Mouse (Mus musculus) forebrain, embryonic 15.5 days (tissue): Measurements from ENCODE around the gene Mettl25. TPM values are rescaled to one million over a fixed set of nuclear protein-coding genes. Genes with fewer than 3 reads are reported as not detected.

Experiments
- ATAC-seq: fragments of 200-750 bp; cut with Nextera tagmentation; replicated peaks from 2 replicates; pipeline ENCODE4 v1.8.0; 2017; ENCODE audit warnings: mild to moderate bottlenecking, moderate TSS enrichment, moderate library complexity
- H3K27ac ChIP-seq: fragments of 300-500 bp; sonication (generic); replicated peaks from 2 replicates; pipeline ENCODE4 v1.5.1; 2015; ENCODE audit warnings: mild to moderate bottlenecking, inconsistent platforms
- H3K27me3 ChIP-seq: fragments of 300-500 bp; sonication (generic); 2 replicates; pipeline ENCODE4 v1.6.1; 2015; ENCODE audit warnings: inconsistent platforms
- H3K36me3 ChIP-seq: fragments of 300-500 bp; sonication (generic); 2 replicates; pipeline ENCODE4 v1.6.1; 2015; ENCODE audit warnings: mild to moderate bottlenecking, inconsistent platforms
- H3K4me1 ChIP-seq: fragments of 300-500 bp; sonication (generic); 2 replicates; pipeline ENCODE4 v1.6.1; 2015; ENCODE audit warnings: inconsistent platforms
- H3K4me2 ChIP-seq: fragments of 300-500 bp; sonication (generic); replicated peaks from 2 replicates; pipeline ENCODE4 v1.6.1; 2015; ENCODE audit warnings: mild to moderate bottlenecking, inconsistent platforms
- H3K4me3 ChIP-seq: fragments of 300-500 bp; sonication (generic); 2 replicates; pipeline ENCODE4 v1.5.1; 2015; ENCODE audit warnings: mild to moderate bottlenecking, inconsistent platforms
- H3K9ac ChIP-seq: fragments of 300-500 bp; sonication (generic); replicated peaks from 2 replicates; pipeline ENCODE4 v1.6.1; 2015; ENCODE audit warnings: mild to moderate bottlenecking, inconsistent platforms
- H3K9me3 ChIP-seq: fragments of 300-500 bp; sonication (generic); 2 replicates; pipeline ENCODE4 v1.6.1; 2016; ENCODE audit warnings: inconsistent platforms
- WGBS: fragments of 180-500 bp; shearing (Covaris S2); methylation state at CpG from one replicate; pipeline ENCODE4 v1.1.7; 2015; ENCODE audit warnings: mixed read lengths; 5-methylcytosine and 5-hydroxymethylcytosine counted together
- polyA plus RNA-seq: library from polyadenylated mRNA; unstranded; fragments of >200 nt; fragmentation: Nextera tagmentation; extraction: Ambion mirVana; gene quantifications from 2 replicates; pipeline ENCODE4 v1.2.1, GENCODE M21; 2015

Gene Mettl25
- polyA plus RNA-seq, 1 experiment from 2014 or later, result 13.1 TPM

GRCm38 (mm10) chr10:105793776-105794552 lies 47.2 kb downstream of the Mettl25 start:
- no peaks in the 10 kb centered on the region for H3K27me3 ChIP-seq
- no peak overlapping the region for H3K4me2 ChIP-seq
- H3K27ac ChIP-seq, result no peak overlapping the region
- H3K4me3 ChIP-seq, result no peak overlapping the region
- peaks cover 4% of the 10 kb centered on the region for H3K4me1 ChIP-seq
- WGBS, result 70% methylated on average over 15 of the region's 15 CpGs
- no peak for ATAC-seq
- no peaks in the 10 kb centered on the region for H3K9me3 ChIP-seq
- no peaks in the 10 kb centered on the region for H3K36me3 ChIP-seq
- H3K9ac ChIP-seq, result no peak overlapping the region

GRCm38 (mm10) chr10:105788744-105789486 lies 52.3 kb downstream of the Mettl25 start:
- no peak overlapping the region for H3K4me3 ChIP-seq
- H3K9ac ChIP-seq, result no peak overlapping the region
- ATAC-seq, result peak; percentile 90
- peaks cover 8% of the 10 kb centered on the region for H3K4me1 ChIP-seq
- H3K4me2 ChIP-seq, result peak overlapping the region; percentile 25
- H3K9me3 ChIP-seq, result no peaks in the 10 kb centered on the region
- H3K36me3 ChIP-seq, result no peaks in the 10 kb centered on the region
- H3K27me3 ChIP-seq, result no peaks in the 10 kb centered on the region
- WGBS, result 43% methylated on average over 17 of the region's 17 CpGs
- peak overlapping the region; percentile 40; the same call in 1 of the 2 replicates for H3K27ac ChIP-seq

- Histone ChIP-seq H3K9ac (no peak overlapping the region), H3K4me2 (no peak overlapping the region), H3K9me3 (no peaks in the 10 kb centered on the region), H3K27me3 (no peaks in the 10 kb centered on the region), H3K4me3 (no peak overlapping the region), H3K4me1 (peaks cover 2% of the 10 kb centered on the region), H3K27ac (no peak overlapping the region), H3K36me3 (no peaks in the 10 kb centered on the region)
- 85% methylated on average over 8 of the region's 8 CpGs for WGBS
- ATAC-seq, result no peak
Observed at GRCm38 (mm10) chr10:105783766-105784165, 57.4 kb downstream of the Mettl25 start.

- H3K27ac ChIP-seq, result no peak overlapping the region
- H3K27me3 ChIP-seq, result no peaks in the 10 kb centered on the region
- no peak overlapping the region for H3K4me3 ChIP-seq
- no peaks in the 10 kb centered on the region for H3K36me3 ChIP-seq
- H3K4me2 ChIP-seq, result no peak overlapping the region
- peak; percentile 87 for ATAC-seq
- no peaks in the 10 kb centered on the region for H3K9me3 ChIP-seq
- H3K9ac ChIP-seq, result no peak overlapping the region
- no peaks in the 10 kb centered on the region for H3K4me1 ChIP-seq
- 13% methylated on average over 6 of the region's 6 CpGs for WGBS
Observed at GRCm38 (mm10) chr10:105774382-105774781, 66.8 kb downstream of the Mettl25 start.

GRCm38 (mm10) chr10:105772821-105773302 lies 68.3 kb downstream of the Mettl25 start:
- no peak overlapping the region for H3K27ac ChIP-seq

GRCm38 (mm10) chr10:105763959-105764358 lies 77.2 kb downstream of the Mettl25 start:
- Histone ChIP-seq H3K27me3 (no peaks in the 10 kb centered on the region), H3K9me3 (no peaks in the 10 kb centered on the region), H3K4me1 (no peaks in the 10 kb centered on the region), H3K9ac (no peak overlapping the region), H3K36me3 (no peaks in the 10 kb centered on the region), H3K4me2 (no peak overlapping the region), H3K27ac (no peak overlapping the region), H3K4me3 (no peak overlapping the region)
- ATAC-seq, result no peak
- 88% methylated on average over 2 of the region's 2 CpGs for WGBS

More at GRCm38 (mm10) chr10:105772821-105773302, 68.3 kb downstream of the Mettl25 start:
- Histone ChIP-seq H3K9ac (no peak overlapping the region), H3K36me3 (no peaks in the 10 kb centered on the region), H3K4me1 (no peaks in the 10 kb centered on the region), H3K27me3 (no peaks in the 10 kb centered on the region), H3K4me3 (no peak overlapping the region), H3K9me3 (no peaks in the 10 kb centered on the region), H3K4me2 (no peak overlapping the region)
- peak; percentile 44; the same call in 1 of the 2 replicates for ATAC-seq
- 89% methylated on average over 9 of the region's 9 CpGs for WGBS

GRCm38 (mm10) chr10:105760460-105760859 lies 80.7 kb downstream of the Mettl25 start:
- no peaks in the 10 kb centered on the region for H3K9me3 ChIP-seq
- H3K27ac ChIP-seq, result no peak overlapping the region
- no peaks in the 10 kb centered on the region for H3K36me3 ChIP-seq
- H3K9ac ChIP-seq, result no peak overlapping the region
- H3K4me3 ChIP-seq, result no peak overlapping the region
- 93% methylated on average over 2 of the region's 2 CpGs for WGBS
- no peak overlapping the region for H3K4me2 ChIP-seq
- H3K4me1 ChIP-seq, result no peaks in the 10 kb centered on the region
- ATAC-seq, result no peak
- no peaks in the 10 kb centered on the region for H3K27me3 ChIP-seq

- no peaks in the 10 kb centered on the region for H3K9me3 ChIP-seq
- H3K4me2 ChIP-seq, result no peak overlapping the region
- 87% methylated on average over 7 of the region's 7 CpGs for WGBS
- H3K9ac ChIP-seq, result no peak overlapping the region
- no peak for ATAC-seq
- H3K4me1 ChIP-seq, result no peaks in the 10 kb centered on the region
- no peak overlapping the region for H3K4me3 ChIP-seq
- no peak overlapping the region for H3K27ac ChIP-seq
- no peaks in the 10 kb centered on the region for H3K36me3 ChIP-seq
- H3K27me3 ChIP-seq, result no peaks in the 10 kb centered on the region
Observed at GRCm38 (mm10) chr10:105760046-105760445, 81.1 kb downstream of the Mettl25 start.

- no peak for ATAC-seq
- Histone ChIP-seq H3K9ac (no peak overlapping the region), H3K4me3 (no peak overlapping the region), H3K27me3 (no peaks in the 10 kb centered on the region), H3K4me2 (no peak overlapping the region), H3K4me1 (no peaks in the 10 kb centered on the region), H3K27ac (no peak overlapping the region), H3K36me3 (no peaks in the 10 kb centered on the region), H3K9me3 (no peaks in the 10 kb centered on the region)
- 80% methylated on average over 5 of the region's 5 CpGs for WGBS
Observed at GRCm38 (mm10) chr10:105753831-105754605, 87.2 kb downstream of the Mettl25 start.

GRCm38 (mm10) chr10:105746019-105746418 lies 95.2 kb downstream of the Mettl25 start:
- Histone ChIP-seq H3K4me3 (no peak overlapping the region), H3K4me1 (no peaks in the 10 kb centered on the region), H3K4me2 (no peak overlapping the region), H3K36me3 (no peaks in the 10 kb centered on the region), H3K9me3 (no peaks in the 10 kb centered on the region), H3K9ac (no peak overlapping the region), H3K27ac (no peak overlapping the region), H3K27me3 (no peaks in the 10 kb centered on the region)
- no peak for ATAC-seq
- WGBS, result 92% methylated on average over 1 of the region's 1 CpGs

- Histone ChIP-seq H3K36me3 (no peaks in the 10 kb centered on the region), H3K9ac (no peak overlapping the region), H3K27me3 (no peaks in the 10 kb centered on the region), H3K4me3 (no peak overlapping the region), H3K4me2 (no peak overlapping the region), H3K27ac (no peak overlapping the region), H3K4me1 (no peaks in the 10 kb centered on the region), H3K9me3 (no peaks in the 10 kb centered on the region)
- 31% methylated on average over 6 of the region's 6 CpGs for WGBS
- no peak for ATAC-seq
Observed at GRCm38 (mm10) chr10:105741736-105742135, 99.4 kb downstream of the Mettl25 start.

GRCm38 (mm10) chr10:105738942-105739341 lies 102.2 kb downstream of the Mettl25 start:
- WGBS, result 73% methylated on average over 5 of the region's 5 CpGs

More at GRCm38 (mm10) chr10:105738942-105739341, 102.2 kb downstream of the Mettl25 start:
- Histone ChIP-seq H3K27ac (no peak overlapping the region), H3K9ac (no peak overlapping the region), H3K27me3 (no peaks in the 10 kb centered on the region), H3K36me3 (no peaks in the 10 kb centered on the region), H3K4me2 (no peak overlapping the region), H3K4me1 (no peaks in the 10 kb centered on the region), H3K4me3 (no peak overlapping the region), H3K9me3 (no peaks in the 10 kb centered on the region)
- peak; percentile 58; the same call in 1 of the 2 replicates for ATAC-seq
